Mouse (Mus musculus): ENCODE results near the gene Ss18l1.

The Ss18l1 gene

DNA sequence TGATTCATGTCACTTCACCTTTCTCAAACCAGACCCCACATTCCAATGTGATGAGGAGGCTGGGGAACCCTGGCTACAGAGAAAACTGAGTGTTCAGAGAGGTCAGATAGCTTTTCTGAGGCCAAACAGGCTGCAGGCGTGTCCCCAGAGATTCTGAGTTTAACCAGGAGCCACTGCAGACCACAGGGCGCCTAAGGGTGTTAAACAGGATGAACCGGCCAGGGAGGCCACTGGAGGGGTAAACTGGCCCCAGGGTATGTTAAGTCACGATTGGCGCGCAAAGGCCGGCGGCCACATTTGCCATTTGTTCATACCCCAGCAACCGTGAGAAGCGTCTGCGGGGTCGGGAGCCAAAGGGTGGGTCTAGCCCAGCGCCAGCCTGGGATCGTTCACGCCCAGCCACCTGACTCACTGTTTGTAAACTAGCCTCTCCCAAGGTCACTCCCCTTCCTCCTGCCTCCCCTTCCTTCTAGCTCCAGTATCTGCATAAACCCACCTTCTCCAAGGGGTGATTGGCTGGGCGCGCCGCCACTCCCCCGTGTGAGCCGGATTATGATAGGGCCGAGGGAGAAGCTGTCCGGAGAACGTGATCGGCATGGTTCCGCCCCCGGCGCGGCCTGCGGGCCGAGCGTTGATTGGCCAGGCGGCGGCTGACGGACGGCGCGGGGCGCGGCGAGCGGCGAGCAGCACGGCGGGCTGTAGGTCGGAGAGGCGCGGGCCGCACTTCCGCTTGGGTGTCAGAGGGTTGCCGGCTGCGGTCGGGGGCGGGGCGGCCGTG is 76.5 kb downstream of the Ss18l1 start, which contains the start of gene Osbpl2:
Osbpl2 (plus strand) TSS at position 646 of the 778 bp plus-strand sequence.
- peak; percentile 98 for DNase-seq (ENCODE audit: low spot score)

Measured in embryo, embryonic 10.5 days (tissue).